Mouse (Mus musculus) neural tube, embryonic 14.5 days (tissue): Measurements from ENCODE around the gene Saxo1. TPM values are rescaled to one million over a fixed set of nuclear protein-coding genes. Genes with fewer than 3 reads are reported as not detected.

Source experiments
- ATAC-seq: fragments of 200-750 bp; cut with Nextera tagmentation; 2 replicates; pipeline ENCODE4 v1.8.0; 2017; ENCODE audit warnings: low read depth, mild to moderate bottlenecking, moderate TSS enrichment, moderate library complexity
- H3K27ac ChIP-seq: fragments of 300-500 bp; sonication (generic); 2 replicates; pipeline ENCODE4 v1.5.1; 2014; ENCODE audit warnings: low read depth, mild to moderate bottlenecking, control low read depth, low read length, moderate library complexity, mixed read lengths
- H3K27me3 ChIP-seq: fragments of 300-500 bp; sonication (generic); 2 replicates; pipeline ENCODE4 v1.6.1; 2014; ENCODE audit warnings: low read length; ENCODE audit not compliant: control insufficient read depth, insufficient read depth
- H3K36me3 ChIP-seq: fragments of 300-500 bp; sonication (generic); 2 replicates; pipeline ENCODE4 v1.6.1; 2014; ENCODE audit warnings: low read length, mixed read lengths; ENCODE audit not compliant: control insufficient read depth, insufficient read depth
- H3K4me1 ChIP-seq: fragments of 300-500 bp; sonication (generic); 2 replicates; pipeline ENCODE4 v1.6.1; 2014; ENCODE audit warnings: low read length; ENCODE audit not compliant: control insufficient read depth, insufficient read depth
- H3K4me2 ChIP-seq: fragments of 300-500 bp; sonication (generic); 2 replicates; pipeline ENCODE4 v1.6.1; 2014; ENCODE audit warnings: mild to moderate bottlenecking, low read depth, low read length, control low read depth
- H3K4me3 ChIP-seq: fragments of 300-500 bp; sonication (generic); 2 replicates; pipeline ENCODE4 v1.5.1; 2014; ENCODE audit warnings: low read depth, low read length, control low read depth, mixed read lengths
- H3K9ac ChIP-seq: fragments of 300-500 bp; sonication (generic); replicated peaks from 2 replicates; pipeline ENCODE4 v1.6.1; 2014; ENCODE audit warnings: low read depth, mild to moderate bottlenecking, control low read depth, low read length, mixed read lengths
- H3K9me3 ChIP-seq: fragments of 300-500 bp; sonication (generic); 2 replicates; pipeline ENCODE4 v1.6.1; 2016; ENCODE audit warnings: low read length; ENCODE audit not compliant: control insufficient read depth
- WGBS: fragments of 180-500 bp; shearing (Covaris S2); extraction: QIAGEN DNeasy Blood & Tissue Kit; methylation state at CpG from one replicate; pipeline ENCODE4 v1.1.7; 2014; 5-methylcytosine and 5-hydroxymethylcytosine counted together
- polyA plus RNA-seq: library from polyadenylated mRNA; unstranded; fragments of >200 nt; fragmentation: Nextera tagmentation; extraction: Ambion mirVana; gene quantifications from 2 replicates; pipeline ENCODE4 v1.2.1, GENCODE M21; 2014

Saxo1 gene
- polyA plus RNA-seq, 1 experiment from 2014 or later: not detected

- Histone ChIP-seq H3K27ac (no peak overlapping the region), H3K9me3 (no peaks in the 10 kb centered on the region), H3K9ac (no peak overlapping the region), H3K4me1 (no peaks in the 10 kb centered on the region), H3K4me2 (no peak overlapping the region), H3K4me3 (no peak overlapping the region), H3K36me3 (no peaks in the 10 kb centered on the region), H3K27me3 (no peaks in the 10 kb centered on the region)
- WGBS: 80% methylated on average over 6 of the region's 6 CpGs
- ATAC-seq: no peak
These were observed 53.5 kb downstream of the Saxo1 start for GRCm38 (mm10) chr4:86504656-86505055.

DNA sequence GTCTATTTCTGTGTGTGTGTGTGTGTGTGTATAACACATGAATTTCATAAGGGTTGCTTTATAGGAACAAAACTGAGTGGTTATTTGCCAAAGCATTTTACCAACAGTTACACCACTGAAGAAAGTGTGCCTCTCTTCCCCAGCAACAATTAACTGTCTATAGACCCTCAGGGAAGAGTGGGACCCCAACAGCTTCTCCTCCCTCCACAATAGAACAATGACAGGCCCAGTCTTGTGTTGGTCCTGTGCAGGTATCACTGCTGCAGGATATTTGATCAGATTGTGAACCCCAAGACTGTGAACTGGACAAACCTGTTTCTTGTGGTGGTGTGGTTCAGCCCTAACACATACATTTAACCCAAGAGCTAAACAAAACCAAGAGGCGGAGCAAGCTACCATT lies 58.6 kb downstream of the Saxo1 start:
- ATAC-seq: no peak
- Histone ChIP-seq H3K9ac (no peak overlapping the region), H3K27me3 (no peaks in the 10 kb centered on the region), H3K4me1 (no peaks in the 10 kb centered on the region), H3K4me3 (no peak overlapping the region), H3K4me2 (no peak overlapping the region), H3K27ac (no peak overlapping the region), H3K36me3 (no peaks in the 10 kb centered on the region), H3K9me3 (no peaks in the 10 kb centered on the region)
- WGBS: 100% methylated on average over 1 of the region's 1 CpGs

DNA sequence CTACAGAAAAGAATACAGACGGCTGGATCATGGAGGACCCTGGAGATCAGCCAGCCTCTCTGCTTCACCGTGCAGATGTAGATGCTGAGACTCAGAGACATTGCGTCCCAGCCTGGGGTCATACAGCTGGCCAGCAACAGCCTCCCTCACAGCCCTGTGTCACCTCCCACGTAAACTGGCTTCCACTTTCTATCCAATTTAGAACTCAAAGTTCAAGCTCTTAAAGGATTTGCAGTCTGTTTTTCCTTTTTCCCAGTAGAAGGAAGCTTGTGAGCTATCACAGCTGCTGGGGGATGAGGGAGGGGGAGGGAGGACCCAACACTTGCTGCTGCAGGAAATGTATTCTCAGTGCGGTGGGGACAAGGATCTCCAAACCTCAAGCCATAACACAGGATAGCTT lies 59.4 kb downstream of the Saxo1 start:
- Histone ChIP-seq H3K36me3 (no peaks in the 10 kb centered on the region), H3K4me3 (no peak overlapping the region), H3K27me3 (no peaks in the 10 kb centered on the region), H3K4me2 (no peak overlapping the region), H3K27ac (no peak overlapping the region), H3K4me1 (no peaks in the 10 kb centered on the region), H3K9me3 (no peaks in the 10 kb centered on the region), H3K9ac (no peak overlapping the region)
- WGBS: 79% methylated on average over 5 of the region's 5 CpGs
- ATAC-seq: no peak

DNA sequence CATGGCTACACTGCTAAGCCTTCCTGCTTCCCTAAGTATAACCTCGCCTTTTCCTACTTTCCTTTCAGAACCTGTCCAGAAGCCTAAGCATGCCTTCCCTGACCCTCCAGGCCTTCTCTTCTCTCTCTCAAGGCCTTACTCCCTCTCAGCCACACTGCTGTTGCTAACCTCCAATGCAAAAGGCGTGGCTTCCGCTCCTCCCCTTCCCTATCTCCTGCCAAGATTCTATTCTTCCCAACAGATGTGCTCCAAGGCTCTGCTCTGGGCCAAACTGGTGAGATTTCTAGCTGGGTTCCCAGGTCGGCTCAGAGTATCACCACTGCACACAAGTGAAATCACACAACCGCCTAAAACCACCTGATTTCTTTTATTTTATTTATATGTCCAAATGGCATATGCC lies 69.0 kb downstream of the Saxo1 start:
- no peak for ATAC-seq
- H3K9ac ChIP-seq: no peak overlapping the region

DNA sequence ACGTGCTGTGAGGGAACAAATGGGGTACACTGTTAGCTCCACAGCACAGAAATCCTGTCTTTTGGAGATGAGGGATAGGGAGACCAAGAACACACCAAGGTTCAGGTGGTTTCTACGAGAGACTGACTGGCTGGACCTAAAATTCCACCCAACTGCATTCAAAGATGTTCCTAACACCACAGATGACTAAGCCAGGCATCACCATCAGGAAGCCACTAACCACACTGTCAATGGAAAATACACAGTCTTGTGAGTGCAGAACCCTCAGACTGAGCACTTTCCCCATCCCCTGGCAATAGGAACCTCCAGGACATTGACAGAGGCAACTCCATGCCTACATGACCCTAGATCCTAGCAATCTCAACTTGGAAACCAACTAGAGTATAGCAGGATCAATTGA lies 71.2 kb downstream of the Saxo1 start:
- Histone ChIP-seq H3K4me1 (no peaks in the 10 kb centered on the region), H3K9ac (no peak overlapping the region)

More for the DNA sequence above, 69.0 kb downstream of the Saxo1 start:
- WGBS: 84% methylated on average over 5 of the region's 5 CpGs
- Histone ChIP-seq H3K36me3 (no peaks in the 10 kb centered on the region), H3K9me3 (no peaks in the 10 kb centered on the region), H3K27me3 (no peaks in the 10 kb centered on the region), H3K4me2 (no peak overlapping the region), H3K4me3 (no peak overlapping the region), H3K27ac (no peak overlapping the region), H3K4me1 (no peaks in the 10 kb centered on the region)

DNA sequence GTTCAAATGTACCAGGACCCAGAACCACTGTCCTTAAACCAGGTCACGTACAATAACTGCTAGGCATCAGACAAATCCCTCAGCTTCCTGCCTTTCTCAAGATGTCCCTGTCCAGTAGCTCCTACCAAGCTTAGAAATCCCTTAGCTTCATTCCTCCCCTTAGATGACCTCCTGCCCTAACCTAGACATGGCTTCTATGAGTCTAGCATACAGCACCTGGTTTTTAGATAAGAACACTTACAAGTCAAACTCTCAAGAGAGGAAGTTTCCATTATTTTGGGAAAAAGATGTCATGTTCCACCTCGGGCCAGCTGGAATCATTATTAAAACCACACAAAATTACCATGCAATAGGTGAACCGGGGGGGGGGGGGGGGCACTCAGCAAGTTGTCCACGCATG lies 71.6 kb downstream of the Saxo1 start:
- Histone ChIP-seq H3K27ac (no peak overlapping the region), H3K27me3 (no peaks in the 10 kb centered on the region), H3K9ac (no peak overlapping the region), H3K4me3 (no peak overlapping the region), H3K4me1 (no peaks in the 10 kb centered on the region), H3K4me2 (no peak overlapping the region), H3K36me3 (no peaks in the 10 kb centered on the region), H3K9me3 (no peaks in the 10 kb centered on the region)
- 96% methylated on average over 4 of the region's 4 CpGs for WGBS
- ATAC-seq: no peak

More for the DNA sequence above, 71.2 kb downstream of the Saxo1 start:
- ATAC-seq: no peak
- Histone ChIP-seq H3K27me3 (no peaks in the 10 kb centered on the region), H3K36me3 (no peaks in the 10 kb centered on the region), H3K27ac (no peak overlapping the region), H3K4me3 (no peak overlapping the region), H3K4me2 (no peak overlapping the region), H3K9me3 (no peaks in the 10 kb centered on the region)
- 89% methylated on average over 2 of the region's 2 CpGs for WGBS

DNA sequence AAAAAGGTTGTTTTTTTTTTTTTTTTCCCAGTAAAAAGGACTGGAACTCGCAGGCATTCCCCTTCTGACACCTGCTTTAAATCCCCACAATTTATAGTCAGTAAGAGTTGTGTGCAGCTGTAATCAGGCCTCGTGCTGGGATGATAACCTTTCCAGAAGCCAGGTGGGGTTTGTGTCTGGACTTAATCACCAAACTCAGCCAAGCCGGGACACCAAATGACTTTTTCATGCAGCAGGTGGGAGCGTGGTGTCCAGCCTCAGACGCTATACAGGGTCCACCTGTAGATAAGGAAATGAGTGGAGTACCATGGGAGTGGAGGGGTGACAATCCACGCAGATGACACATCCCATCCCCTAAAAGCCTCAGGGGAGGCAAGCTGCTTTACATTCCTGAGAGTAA lies 73.1 kb downstream of the Saxo1 start:
- H3K36me3 ChIP-seq: no peaks in the 10 kb centered on the region
- no peak overlapping the region for H3K4me3 ChIP-seq
- ATAC-seq: no peak
- H3K4me1 ChIP-seq: no peaks in the 10 kb centered on the region
- no peaks in the 10 kb centered on the region for H3K9me3 ChIP-seq
- H3K27ac ChIP-seq: no peak overlapping the region
- H3K27me3 ChIP-seq: no peaks in the 10 kb centered on the region
- H3K4me2 ChIP-seq: no peak overlapping the region
- no peak overlapping the region for H3K9ac ChIP-seq
- WGBS: 70% methylated on average over 6 of the region's 6 CpGs

GRCm38 (mm10) chr4:86483686-86484085 lies 74.4 kb downstream of the Saxo1 start:
- Histone ChIP-seq H3K9me3 (no peaks in the 10 kb centered on the region), H3K27ac (no peak overlapping the region), H3K9ac (no peak overlapping the region), H3K4me3 (no peak overlapping the region), H3K4me2 (no peak overlapping the region), H3K4me1 (no peaks in the 10 kb centered on the region), H3K27me3 (no peaks in the 10 kb centered on the region), H3K36me3 (no peaks in the 10 kb centered on the region)
- no peak for ATAC-seq
- 68% methylated on average over 8 of the region's 8 CpGs for WGBS

GRCm38 (mm10) chr4:86483013-86483615 lies 75.0 kb downstream of the Saxo1 start:
- Histone ChIP-seq H3K36me3 (no peaks in the 10 kb centered on the region), H3K4me1 (no peaks in the 10 kb centered on the region), H3K9me3 (no peaks in the 10 kb centered on the region), H3K27ac (no peak overlapping the region), H3K27me3 (no peaks in the 10 kb centered on the region), H3K4me2 (no peak overlapping the region), H3K9ac (no peak overlapping the region), H3K4me3 (no peak overlapping the region)
- no peak for ATAC-seq
- 93% methylated on average over 6 of the region's 6 CpGs for WGBS
